Mouse (Mus musculus): ENCODE measurements around the gene Gm49354. TPM values are rescaled to one million over a fixed set of nuclear protein-coding genes. Genes with fewer than 3 reads are reported as not detected.

The Gm49354 gene
- total RNA-seq (2021): not detected
- long read RNA-seq, experiment 1: 0 reads
- long read RNA-seq, experiment 2, partial matches to known transcripts: 0 of 1 reads
- long read RNA-seq, experiment 2, other reads (novel, unspliced or antisense): 1 of 1 reads

DNA sequence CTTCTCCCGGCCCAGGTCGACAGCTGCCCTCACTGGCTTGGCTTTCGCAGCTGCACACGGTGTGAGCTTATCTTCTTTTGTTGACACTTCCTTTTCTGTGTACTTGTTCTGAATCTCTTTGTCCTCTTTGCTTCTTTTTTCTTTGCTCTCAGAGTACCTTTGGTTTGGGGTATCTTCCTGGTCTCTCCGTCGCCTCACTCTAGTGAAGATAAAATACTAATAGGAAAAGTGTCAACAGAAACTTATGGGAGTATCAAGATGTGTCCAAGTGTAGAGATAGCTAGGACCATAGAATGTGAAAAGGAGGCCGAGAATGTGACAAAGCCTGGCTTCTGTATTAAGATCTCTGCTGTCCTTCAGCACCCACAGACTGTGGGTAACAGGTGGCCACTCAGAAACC, at the start of gene Gm49354:
Gene Gm49354, minus strand, starts transcription at position 101 of the 400 bp plus-strand sequence.
- TF ChIP-seq CTCF (conservative IDR thresholded peaks at IDR 0.05): no peak
- H3K27ac ChIP-seq: no peak within 1 kb of the TSS
- DNase-seq (ENCODE audit: low spot score in 2 of 2): no peak
- H3K4me3 ChIP-seq: no peak within 1 kb of the TSS

DNA sequence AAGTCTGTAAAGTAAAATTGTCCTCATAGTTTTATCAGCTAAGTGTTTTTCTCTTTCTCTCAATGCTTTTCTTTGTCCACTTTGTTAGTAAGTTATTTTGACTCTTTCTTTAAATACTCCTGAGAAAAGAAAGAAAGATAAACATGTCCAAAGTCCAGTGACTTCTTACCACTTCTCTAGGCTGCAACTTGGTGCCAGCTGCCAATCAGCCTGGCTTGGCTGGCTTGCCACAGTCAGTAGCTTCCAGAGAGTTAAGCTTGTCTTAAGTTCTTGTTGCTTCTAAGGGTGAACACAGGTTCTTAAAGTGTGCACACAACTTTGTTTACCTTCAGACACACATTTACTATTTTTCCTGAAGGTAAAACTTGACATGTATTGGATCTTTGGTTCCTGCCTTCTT, 43.9 kb upstream of the Gm49354 start:
- no peak for DNase-seq (ENCODE audit: low spot score in 2 of 2)
- no peak for TF ChIP-seq CTCF (conservative IDR thresholded peaks at IDR 0.05)
- Histone ChIP-seq H3K4me3 (no peak overlapping the region), H3K27ac (no peak overlapping the region)

GRCm38 (mm10) chr13:59822507-59823462, 40.7 kb upstream of the Gm49354 start, which contains the start of gene Tut7:
Gene Tut7 (minus strand): TSS chr13:59823147.
- DNase-seq (ENCODE audit: low spot score in 2 of 2): peak; percentile 93 to 94

GRCm38 (mm10) chr13:59820836-59821235, 38.8 kb upstream of the Gm49354 start:
- peak overlapping the region; percentile 63 for H3K4me3 ChIP-seq
- TF ChIP-seq CTCF (conservative IDR thresholded peaks at IDR 0.05): no peak

More at GRCm38 (mm10) chr13:59822507-59823462, 40.7 kb upstream of the Gm49354 start, which contains the start of gene Tut7:
- Histone ChIP-seq H3K27ac (peak within 1 kb of the TSS; percentile 96), H3K4me3 (peak within 1 kb of the TSS; percentile 63)
- no peak for TF ChIP-seq CTCF (conservative IDR thresholded peaks at IDR 0.05)

DNA sequence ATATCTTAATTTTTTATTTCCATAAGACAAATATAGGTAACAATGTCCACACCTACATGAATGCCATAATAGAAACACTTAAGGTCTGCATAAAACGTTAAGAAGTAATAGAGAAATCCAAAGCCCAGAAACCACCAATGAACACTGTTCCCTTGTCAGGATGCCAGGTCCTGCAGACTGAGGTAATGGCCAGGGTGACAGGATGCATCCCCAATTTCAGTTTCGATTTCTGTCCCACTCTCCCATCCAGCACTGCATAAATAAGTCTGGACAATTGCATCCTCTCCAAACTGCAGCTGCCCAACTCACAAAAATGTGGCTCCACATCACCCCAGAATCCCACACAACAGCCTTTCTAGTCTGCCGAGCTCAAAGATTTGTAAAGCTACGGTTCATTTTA, 38.1 kb upstream of the Gm49354 start:
- DNase-seq (ENCODE audit: low spot score in 2 of 2): no peak
- TF ChIP-seq CTCF (conservative IDR thresholded peaks at IDR 0.05): no peak
- H3K27ac ChIP-seq: peak overlapping the region; percentile 56
- peak overlapping the region; percentile 63 for H3K4me3 ChIP-seq

More at GRCm38 (mm10) chr13:59820836-59821235, 38.8 kb upstream of the Gm49354 start:
- DNase-seq (ENCODE audit: low spot score in 2 of 2): no peak
- peak overlapping the region; percentile 56; the same call in 1 of the 2 replicates for H3K27ac ChIP-seq

- DNase-seq (ENCODE audit: low spot score in 2 of 2): no peak
- TF ChIP-seq CTCF (conservative IDR thresholded peaks at IDR 0.05): no peak
- Histone ChIP-seq H3K4me3 (no peak overlapping the region), H3K27ac (no peak overlapping the region)
Observed at GRCm38 (mm10) chr13:59817352-59817751, 35.3 kb upstream of the Gm49354 start.

DNA sequence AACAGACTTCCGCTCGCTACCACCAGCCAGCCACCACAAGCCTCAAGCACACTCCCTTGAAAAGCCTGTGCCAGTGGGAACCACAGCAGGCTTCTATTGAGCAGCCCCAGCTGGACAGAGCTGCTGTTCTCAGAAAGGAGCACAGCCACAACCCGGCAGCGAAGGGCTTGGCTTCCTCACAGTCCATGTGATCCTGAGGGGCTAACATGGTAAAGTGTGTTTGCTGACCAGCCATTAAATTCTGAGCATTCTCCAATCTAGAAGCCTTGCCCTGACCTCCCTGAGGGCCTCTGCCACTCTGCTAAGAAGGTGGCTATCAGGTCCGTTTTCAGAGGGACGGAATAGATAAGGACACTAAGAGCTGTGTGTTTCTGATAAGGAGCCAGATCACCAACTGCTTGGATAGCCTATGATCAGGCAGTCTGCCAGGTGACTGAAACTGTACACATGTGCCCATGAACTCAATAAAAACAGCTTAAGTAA, 32.1 kb upstream of the Gm49354 start:
- TF ChIP-seq CTCF (conservative IDR thresholded peaks at IDR 0.05): no peak
- no peak overlapping the region for H3K4me3 ChIP-seq
- H3K27ac ChIP-seq: no peak overlapping the region
- DNase-seq (ENCODE audit: low spot score in 2 of 2): no peak

- TF ChIP-seq CTCF (conservative IDR thresholded peaks at IDR 0.05): no peak
- DNase-seq (ENCODE audit: low spot score in 2 of 2): no peak
- H3K27ac ChIP-seq: no peak overlapping the region
- no peak overlapping the region for H3K4me3 ChIP-seq
Observed at GRCm38 (mm10) chr13:59811581-59811980, 29.5 kb upstream of the Gm49354 start.

GRCm38 (mm10) chr13:59801000-59801399, 19.0 kb upstream of the Gm49354 start:
- H3K4me3 ChIP-seq: no peak overlapping the region
- TF ChIP-seq CTCF (conservative IDR thresholded peaks at IDR 0.05): no peak
- H3K27ac ChIP-seq: peak overlapping the region; percentile 39; the same call in 1 of the 2 replicates
- peak in 1 of 2 experiments; percentile 59 for DNase-seq (ENCODE audit: low spot score in 2 of 2)

- DNase-seq (ENCODE audit: low spot score in 2 of 2): no peak
Observed at GRCm38 (mm10) chr13:59800077-59800476, 18.0 kb upstream of the Gm49354 start.

GRCm38 (mm10) chr13:59798306-59798705, 16.3 kb upstream of the Gm49354 start:
- TF ChIP-seq CTCF (conservative IDR thresholded peaks at IDR 0.05): no peak
- Histone ChIP-seq H3K27ac (no peak overlapping the region), H3K4me3 (no peak overlapping the region)
- no peak for DNase-seq (ENCODE audit: low spot score in 2 of 2)

More at GRCm38 (mm10) chr13:59800077-59800476, 18.0 kb upstream of the Gm49354 start:
- TF ChIP-seq CTCF (conservative IDR thresholded peaks at IDR 0.05): no peak
- Histone ChIP-seq H3K27ac (no peak overlapping the region), H3K4me3 (no peak overlapping the region)

- Histone ChIP-seq H3K4me3 (no peak overlapping the region), H3K27ac (no peak overlapping the region)
- no peak for TF ChIP-seq CTCF (conservative IDR thresholded peaks at IDR 0.05)
- DNase-seq (ENCODE audit: low spot score in 2 of 2): no peak
Observed at GRCm38 (mm10) chr13:59796466-59796848, 14.4 kb upstream of the Gm49354 start.

DNA sequence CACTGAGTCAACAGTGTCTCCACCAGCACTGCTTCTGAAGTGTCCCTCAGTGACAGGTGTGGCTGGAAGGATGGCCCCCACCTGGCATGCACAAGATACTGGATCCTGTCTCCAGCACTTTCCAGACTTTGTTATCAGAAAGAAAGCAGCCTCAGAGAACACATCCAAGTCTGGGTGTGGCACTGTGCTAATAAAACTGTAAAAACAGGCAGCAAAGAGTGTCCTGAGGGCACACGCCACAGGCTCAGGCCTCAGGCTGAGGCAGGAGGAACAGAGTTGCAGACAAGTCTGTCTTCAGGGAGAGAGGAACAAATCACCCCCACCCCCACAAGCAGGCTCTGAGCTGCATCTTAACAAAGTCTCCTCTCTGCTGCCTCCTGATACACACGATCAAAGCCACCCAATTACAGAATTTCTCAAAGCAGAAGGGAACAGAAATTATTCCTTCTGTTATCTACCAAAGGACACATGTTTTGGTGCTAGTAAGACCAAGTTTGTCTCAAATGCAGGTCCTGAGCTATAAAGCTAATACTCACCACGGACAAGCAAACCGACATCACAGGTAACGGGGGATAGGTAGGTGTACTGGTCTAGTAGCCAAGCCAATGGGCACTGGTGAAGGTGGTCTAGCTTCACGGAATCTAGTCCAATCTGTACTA, 13.9 kb upstream of the Gm49354 start:
- no peak for TF ChIP-seq CTCF (conservative IDR thresholded peaks at IDR 0.05)
- Histone ChIP-seq H3K27ac (no peak overlapping the region), H3K4me3 (no peak overlapping the region)
- DNase-seq (ENCODE audit: low spot score in 2 of 2): no peak

Measured in layer of hippocampus, adult 2 months (tissue).